Mouse (Mus musculus): ENCODE data around the gene Faim. TPM values are rescaled to one million over a fixed set of nuclear protein-coding genes. Genes with fewer than 3 reads are reported as not detected.

The Faim gene
- 113 and 122 TPM in 2 replicates for polyA plus RNA-seq (2015; fragmentation: Nextera tagmentation; extraction: Ambion mirVana)

DNA sequence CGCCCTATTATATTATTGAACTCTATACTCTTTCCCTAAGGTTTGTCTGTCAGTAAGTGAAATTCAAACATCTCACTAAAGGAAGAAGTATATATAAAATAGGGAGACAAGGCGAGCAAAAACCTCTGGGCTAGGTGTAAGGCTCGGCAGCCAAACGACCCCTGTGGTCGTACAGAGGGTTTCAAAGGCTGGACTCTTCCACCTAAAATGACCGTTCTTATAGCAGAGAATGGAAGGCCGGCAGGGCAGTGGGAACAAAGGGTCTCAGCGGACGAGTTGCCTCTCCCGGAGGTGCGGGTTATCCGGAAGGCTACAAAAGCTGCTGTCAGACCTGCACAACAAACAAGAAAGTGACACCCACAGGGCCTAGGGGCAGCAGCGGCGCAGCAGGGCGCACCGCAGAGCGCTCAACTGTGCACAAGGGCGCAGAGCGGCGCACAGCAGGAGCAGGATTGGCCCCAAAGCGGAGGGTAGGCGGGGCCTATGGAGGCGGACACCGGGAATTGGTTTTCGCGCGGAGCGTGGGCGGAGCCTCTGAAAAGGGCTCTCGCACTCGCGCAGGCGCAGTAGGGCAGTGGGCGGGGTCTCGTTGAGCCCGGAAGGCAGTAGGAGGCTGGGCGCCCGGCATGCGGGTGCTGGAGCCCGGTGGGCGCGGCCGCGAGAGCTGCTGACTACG is at the start of gene Faim:
TSS of gene Faim (plus strand) at position 574 of the 676 bp plus-strand sequence.

DNA sequence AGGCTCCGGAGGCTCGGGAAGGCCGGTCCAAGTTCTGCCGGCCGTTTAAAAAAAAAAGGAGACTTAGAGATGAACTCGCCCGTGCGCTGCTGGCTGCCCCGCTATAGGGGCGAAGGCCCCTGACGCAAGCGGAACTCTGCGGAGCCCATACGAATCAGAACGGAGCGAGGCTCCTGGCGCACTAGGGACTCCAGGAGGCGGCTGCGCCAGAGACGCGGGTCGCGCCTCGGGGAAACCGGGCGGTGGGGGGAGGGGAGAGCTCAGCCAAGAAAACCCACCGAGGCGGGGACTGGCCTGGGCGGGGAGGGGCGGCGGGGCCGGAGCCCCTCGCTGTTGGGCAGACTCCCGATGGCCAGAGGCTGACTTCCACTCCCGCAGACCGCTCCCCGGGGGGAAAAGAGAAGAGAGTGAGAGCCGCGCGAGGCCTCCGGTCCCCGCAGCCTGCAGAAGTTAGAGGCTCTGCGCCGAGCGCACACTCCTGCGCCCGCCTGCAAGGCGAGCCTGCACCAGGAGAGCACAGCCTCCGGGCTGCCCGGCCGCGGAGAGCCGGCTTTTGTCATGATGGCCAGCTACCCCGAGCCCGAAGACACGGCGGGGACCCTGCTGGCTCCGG is 31.0 kb upstream of the Faim start, which contains the start of gene Foxl2:
TSS of gene Foxl2 (plus strand) at position 186 of the 613 bp plus-strand sequence.

DNA sequence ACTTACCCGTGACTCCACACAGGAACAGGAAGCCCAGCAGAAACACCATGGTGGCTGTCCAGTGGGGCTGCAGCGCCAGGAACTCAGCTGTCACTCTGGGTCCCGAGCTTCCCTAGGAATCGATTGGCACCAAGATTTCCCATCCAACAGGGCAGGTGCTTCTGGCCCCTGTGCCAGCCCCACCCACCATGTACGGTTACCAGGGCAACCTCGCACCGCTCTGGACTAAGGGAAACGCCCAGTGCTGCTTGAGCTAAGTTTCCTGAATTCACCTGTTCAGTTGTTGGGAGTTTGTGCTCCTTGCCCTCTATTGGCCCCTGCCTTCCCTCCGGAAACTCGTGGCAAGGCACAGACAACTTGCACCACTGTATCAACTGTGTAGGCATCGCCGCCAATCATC is 49.4 kb downstream of the Faim start, which contains the start of gene Gm1123:
TSS of gene Gm1123 (minus strand) at position 141 of the 400 bp plus-strand sequence.

Other genes starting within 250 kb of the Faim start
- 0.27 and 0.35 TPM in 2 replicates for gene Prr23a1, start 143.9 kb upstream of the Faim start, polyA plus RNA-seq (2015; fragmentation: Nextera tagmentation; extraction: Ambion mirVana)
- gene Prr23a2, start 129.9 kb upstream of the Faim start, polyA plus RNA-seq (2015; fragmentation: Nextera tagmentation; extraction: Ambion mirVana): not detected in 2 replicates
- gene Prr23a3, start 121.6 kb upstream of the Faim start, polyA plus RNA-seq (2015; fragmentation: Nextera tagmentation; extraction: Ambion mirVana): 0.08 TPM in 1 of 2 replicates, not detected in the other
- gene 7420426K07Rik, start 83.3 kb upstream of the Faim start, polyA plus RNA-seq (2015; fragmentation: Nextera tagmentation; extraction: Ambion mirVana): not detected in 2 replicates
- gene Foxl2, start 31.1 kb upstream of the Faim start, polyA plus RNA-seq (2015; fragmentation: Nextera tagmentation; extraction: Ambion mirVana): 0.65 and 0.81 TPM in 2 replicates
- gene Gm1123, start 49.3 kb downstream of the Faim start, polyA plus RNA-seq (2015; fragmentation: Nextera tagmentation; extraction: Ambion mirVana): 0.09 TPM in 1 of 2 replicates, not detected in the other
- gene Pik3cb, start 154.2 kb downstream of the Faim start, polyA plus RNA-seq (2015; fragmentation: Nextera tagmentation; extraction: Ambion mirVana): 3.3 and 5.9 TPM in 2 replicates

Data from neural tube, postnatal 0 days (tissue).